Mouse (Mus musculus): ENCODE results near the gene Dusp18.

GRCm38 (mm10) chr11:3883711-3884110 lies 11.3 kb upstream of the Dusp18 start:
- TF ChIP-seq POLR2A (IDR thresholded peaks at IDR 0.05; ENCODE audit: borderline replicate concordance, low read depth, low read length) (no peak), CTCF (IDR thresholded peaks at IDR 0.05; ENCODE audit: low read depth, low read length) (no peak)
